Mouse (Mus musculus) 3134 (cell line): Measurements from ENCODE around the gene Tbc1d20.
A peak's percentile ranks its signal among the peaks of the same experiment; 100 is the strongest.
"Not testable (repeated sequence)": the region's sequence is repeated elsewhere in the genome, so short reads cannot be mapped to it uniquely, and the experiment has no call there.

Source experiments
- DNase-seq: peaks from one replicate; pipeline ENCODE4 v3.0.0-alpha.2; 2011; ENCODE audit warnings: low spot score; ENCODE audit not compliant: insufficient read length; ENCODE audit errors: extremely low read depth

Tbc1d20 gene

GRCm38 (mm10) chr2:152293727-152294475 lies at the start of gene Tbc1d20:
Tbc1d20 (plus strand) TSS chr2:152293828.
- peak; percentile 93 for DNase-seq

DNA sequence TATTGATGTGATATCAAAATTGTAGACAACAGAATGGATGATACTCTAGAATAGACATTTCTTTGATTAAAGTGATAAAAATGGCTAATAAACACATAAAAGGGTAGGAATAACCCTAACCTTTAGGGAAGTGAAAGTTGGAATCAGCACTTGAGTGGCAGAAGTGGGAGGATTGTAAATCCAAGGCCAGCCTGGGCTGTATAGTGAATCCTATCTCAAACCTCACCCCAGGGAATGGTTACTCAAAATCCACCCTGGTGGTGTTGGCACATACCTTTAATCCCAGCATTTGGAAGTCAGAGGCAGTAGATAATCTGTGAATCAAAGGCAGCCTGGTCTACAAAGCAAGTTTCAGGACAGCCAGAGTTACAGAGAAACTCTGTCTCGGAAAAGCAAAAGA lies 46.4 kb upstream of the Tbc1d20 start:
- no peak for DNase-seq

- DNase-seq, result no peak
Measured at GRCm38 (mm10) chr2:152250511-152250910, 43.1 kb upstream of the Tbc1d20 start.

- DNase-seq, result no peak
Measured at GRCm38 (mm10) chr2:152259739-152260138, 33.9 kb upstream of the Tbc1d20 start.

DNA sequence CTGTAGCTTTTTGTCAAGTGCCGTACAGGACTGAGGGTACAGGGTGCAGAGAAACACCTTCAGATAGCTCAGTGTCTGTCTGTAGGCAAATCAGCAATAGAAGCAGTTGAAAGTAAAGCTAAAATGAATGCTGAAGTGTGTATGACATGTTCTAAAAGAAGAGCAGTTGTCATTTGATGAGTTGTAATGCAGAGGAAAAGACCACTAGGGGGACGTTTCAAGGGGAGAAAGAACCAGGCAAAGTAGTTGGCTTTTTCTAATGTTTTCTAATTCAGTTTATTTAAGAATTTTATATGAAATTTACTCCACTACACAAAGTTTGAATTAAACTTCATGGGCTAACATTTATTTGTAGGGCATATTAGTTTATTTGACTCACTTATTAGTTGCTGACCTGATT lies 20.0 kb upstream of the Tbc1d20 start:
- DNase-seq, result no peak

GRCm38 (mm10) chr2:152281407-152281806 lies 12.2 kb upstream of the Tbc1d20 start:
- DNase-seq, result no peak

DNA sequence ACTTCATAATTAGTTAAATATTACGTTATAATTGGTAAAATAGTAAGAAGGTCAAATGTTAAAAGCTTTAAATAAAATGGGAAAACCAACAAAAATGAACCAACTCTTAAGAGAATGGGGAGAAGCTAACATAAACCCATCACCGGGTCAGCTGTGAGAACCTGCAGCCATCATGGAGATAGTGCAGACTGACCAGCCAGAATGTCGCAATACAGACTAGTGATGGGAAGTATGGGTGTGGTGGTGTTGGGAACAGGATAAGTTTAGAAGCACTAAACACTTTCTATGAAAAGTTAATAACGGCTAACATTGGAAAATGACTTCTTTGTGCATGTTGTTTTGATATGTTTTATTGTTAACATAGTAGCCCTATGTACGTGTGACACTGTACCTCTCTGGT lies 6.1 kb upstream of the Tbc1d20 start:
- no peak for DNase-seq

GRCm38 (mm10) chr2:152288046-152288445 lies 5.6 kb upstream of the Tbc1d20 start:
- no peak for DNase-seq

DNA sequence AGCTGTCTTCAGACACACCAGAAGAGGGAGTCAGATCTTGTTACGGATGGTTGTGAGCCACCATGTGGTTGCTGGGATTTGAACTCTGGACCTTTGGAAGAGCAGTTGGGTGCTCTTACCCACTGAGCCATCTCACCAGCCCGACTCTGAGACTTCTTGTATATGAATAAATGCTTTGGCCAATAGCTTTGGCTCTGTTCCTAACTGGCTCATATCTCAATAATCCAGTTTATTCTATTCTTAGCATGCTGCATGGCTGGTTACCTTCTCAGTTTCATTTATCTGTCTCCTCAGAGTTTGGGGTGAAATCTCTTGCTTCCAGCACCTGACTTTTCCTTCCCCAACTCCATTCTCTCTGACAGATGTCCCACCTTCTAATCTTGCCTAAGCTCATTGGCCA lies 4.0 kb upstream of the Tbc1d20 start:
- not testable (repeated sequence) for DNase-seq

DNA sequence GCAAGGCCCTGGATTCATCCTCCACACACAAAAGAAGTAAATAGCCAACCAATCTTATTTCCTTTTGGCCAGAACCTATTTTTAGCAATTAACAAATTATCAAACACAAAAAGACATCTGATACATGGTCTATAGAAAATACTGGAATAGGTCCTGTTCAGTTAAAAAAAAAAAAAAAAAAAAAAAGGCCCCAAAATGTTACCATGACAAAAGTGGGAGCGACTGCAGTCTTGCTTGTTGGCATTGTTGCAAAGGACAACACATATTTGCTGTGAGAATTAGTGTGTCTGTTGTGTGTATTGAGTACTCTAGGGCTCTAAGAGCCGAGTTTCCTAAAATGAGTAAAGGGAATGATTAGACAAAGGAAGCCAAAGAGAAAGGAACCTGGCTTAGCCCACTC lies 1.2 kb upstream of the Tbc1d20 start:
- DNase-seq, result no peak

GRCm38 (mm10) chr2:152293179-152293726 lies 375 bp upstream of the Tbc1d20 start:
- no peak for DNase-seq

GRCm38 (mm10) chr2:152294541-152294940 lies 913 bp downstream of the Tbc1d20 start:
- DNase-seq, result no peak

- DNase-seq, result no peak
Measured at GRCm38 (mm10) chr2:152302862-152303261, 9.2 kb downstream of the Tbc1d20 start.

- no peak for DNase-seq
Measured at GRCm38 (mm10) chr2:152303781-152304180, 10.2 kb downstream of the Tbc1d20 start.

- DNase-seq, result no peak
Measured at GRCm38 (mm10) chr2:152305480-152305879, 11.9 kb downstream of the Tbc1d20 start.

- DNase-seq, result no peak
Measured at GRCm38 (mm10) chr2:152307186-152307585, 13.6 kb downstream of the Tbc1d20 start.

DNA sequence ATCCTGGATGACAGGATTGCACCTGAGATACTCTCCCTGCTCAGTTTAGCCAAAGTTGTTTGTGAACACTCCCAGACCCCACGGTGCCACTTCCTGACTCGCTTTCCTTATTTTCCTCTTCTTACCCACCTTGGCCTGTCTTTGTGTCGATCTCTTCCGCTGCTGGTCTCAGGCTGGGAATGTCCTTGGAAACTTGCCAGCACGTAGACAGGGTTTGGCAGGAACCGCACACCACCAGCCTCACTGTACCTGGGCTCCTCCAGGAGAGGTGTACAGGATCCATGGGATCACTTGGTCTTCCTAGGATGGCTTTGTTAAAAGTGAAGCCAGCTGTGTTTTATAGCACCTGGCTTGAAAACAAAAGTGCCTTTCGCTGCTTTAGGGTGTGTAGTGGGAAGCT lies 19.4 kb downstream of the Tbc1d20 start:
- no peak for DNase-seq

- DNase-seq, result no peak
Measured at GRCm38 (mm10) chr2:152313926-152314325, 20.3 kb downstream of the Tbc1d20 start.

DNA sequence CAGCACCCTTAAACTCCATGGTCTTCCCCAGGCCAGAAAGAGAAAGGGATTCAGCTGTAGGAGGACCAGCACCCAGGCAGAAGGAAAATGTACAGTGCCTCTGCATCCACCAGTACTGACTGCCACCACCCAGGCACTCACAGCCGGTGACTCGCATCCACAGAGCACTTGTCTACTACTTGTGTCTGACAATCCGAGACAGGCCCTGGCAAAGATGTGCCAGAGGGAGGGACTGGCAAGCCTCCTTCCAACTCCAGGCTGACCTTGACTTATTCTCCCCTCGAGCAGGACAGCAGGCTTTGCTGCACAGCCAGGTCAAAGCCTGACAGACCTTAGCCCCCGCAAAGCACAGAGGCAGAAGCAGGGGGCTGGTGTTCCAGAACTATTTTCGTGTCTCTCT lies 23.4 kb downstream of the Tbc1d20 start:
- no peak for DNase-seq

GRCm38 (mm10) chr2:152321558-152321957 lies 27.9 kb downstream of the Tbc1d20 start:
- no peak for DNase-seq

DNA sequence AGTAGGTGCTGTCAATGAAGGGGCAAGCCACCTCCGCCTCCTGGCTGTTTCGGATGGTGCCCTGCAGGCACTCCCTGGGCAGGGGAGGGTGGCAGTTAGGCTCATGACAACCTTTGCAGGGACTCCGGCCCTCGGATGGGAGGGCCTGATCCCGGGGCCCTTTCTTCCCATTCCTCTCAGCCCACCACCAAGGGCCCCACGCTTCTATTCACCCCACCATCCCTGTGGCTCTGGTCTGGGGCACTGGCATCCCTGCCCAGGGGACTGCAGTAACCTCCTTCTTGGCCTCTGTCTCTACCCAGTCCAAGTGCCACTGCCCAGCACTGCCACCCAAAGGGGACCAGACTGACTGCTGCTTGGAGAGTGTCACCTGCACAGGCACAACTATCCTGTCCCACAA lies 28.6 kb downstream of the Tbc1d20 start:
- DNase-seq, result no peak

DNA sequence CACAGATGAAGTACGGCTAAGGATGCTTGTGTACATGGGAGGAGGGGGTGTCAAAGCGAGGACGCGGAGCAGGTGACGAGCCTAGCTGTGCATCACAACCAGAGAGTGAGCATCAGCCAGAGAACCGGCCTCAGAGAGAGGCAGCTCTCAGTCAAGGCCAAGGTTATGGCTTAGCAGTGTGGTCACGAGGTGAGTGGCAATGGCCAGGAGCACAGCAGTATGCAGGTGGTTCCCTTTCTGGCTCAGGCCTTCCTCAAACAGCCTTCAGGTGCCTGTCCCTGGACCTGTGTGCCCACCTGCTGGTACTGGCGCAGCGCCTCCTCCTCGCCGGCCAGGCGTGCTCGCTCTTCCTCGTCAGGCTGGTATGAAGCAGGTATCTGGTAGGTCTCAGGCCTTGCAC lies 30.3 kb downstream of the Tbc1d20 start:
- no peak for DNase-seq

DNA sequence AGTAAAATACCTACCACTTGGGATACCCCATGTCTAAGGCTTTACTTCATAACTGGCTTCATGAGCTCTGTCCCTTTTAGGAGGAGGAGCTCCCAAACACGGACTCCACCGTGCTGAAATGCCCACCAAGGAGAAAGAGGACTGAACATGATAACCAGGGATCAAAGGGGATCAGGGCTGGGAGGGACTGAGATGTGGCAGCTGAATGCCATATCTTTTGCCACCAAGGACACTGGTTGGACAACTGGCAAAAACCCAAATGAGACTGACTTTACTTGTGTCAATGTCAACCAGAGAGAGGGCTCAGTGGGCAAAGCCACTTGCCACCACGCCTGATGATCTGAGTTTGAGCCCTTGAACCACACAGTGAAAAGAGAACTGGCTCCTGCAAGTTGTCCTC lies 31.2 kb downstream of the Tbc1d20 start:
- DNase-seq, result no peak
